ENCODE assay signal across 35 mouse cellular contexts in genomic region chr10:69369321-69369720, GRCm38 (mm10).
"Had no signal": no experiment of that assay in that cellular context is flagged by ENCODE, and none has a peak within 500 bp of the region (broad histone marks: within the 10 kb centered on the region; RNA-seq: fewer than 3 reads in every experiment).

No protein-coding gene starts in this region.

- H3K4me1 ChIP-seq: heart, embryonic 10.5 days; heart, embryonic 12.5 days; heart, embryonic 13.5 days; heart, embryonic 15.5 days; hindbrain, embryonic 10.5 days; hindbrain, embryonic 12.5 days; hindbrain, embryonic 13.5 days; hindbrain, embryonic 15.5 days; intestine, embryonic 15.5 days; kidney, embryonic 15.5 days had no signal

- DNase-seq: heart, postnatal 10 days; heart, postnatal 14 days; heart, postnatal 36 days; heart, postnatal 4 days; kidney, adult 11 months; kidney, adult 18-20 months; kidney, adult 2 months; kidney, adult 8-10 months; kidney, adult 9 months; kidney, postnatal 10 days; kidney, postnatal 14 days; kidney, postnatal 25 days; kidney, postnatal 36 days; kidney, postnatal 4 days; layer of hippocampus, adult 9-11 months; layer of hippocampus, postnatal 36 days had no signal

- H3K4me2 ChIP-seq: heart, embryonic 11.5 days; heart, embryonic 12.5 days; heart, embryonic 13.5 days; heart, embryonic 15.5 days; hindbrain, embryonic 12.5 days; hindbrain, embryonic 13.5 days; hindbrain, embryonic 14.5 days; hindbrain, embryonic 15.5 days; intestine, embryonic 15.5 days; kidney, embryonic 15.5 days had no signal

- H3K9me3 ChIP-seq: heart, embryonic 10.5 days; heart, embryonic 12.5 days; heart, embryonic 13.5 days; heart, embryonic 15.5 days; hindbrain, embryonic 10.5 days; hindbrain, embryonic 12.5 days; hindbrain, embryonic 13.5 days; hindbrain, embryonic 15.5 days; intestine, embryonic 15.5 days; kidney, embryonic 15.5 days had no signal

- H3K4me3 ChIP-seq: heart, embryonic 10.5 days; heart, embryonic 12.5 days; heart, embryonic 13.5 days; heart, embryonic 15.5 days; hindbrain, embryonic 10.5 days; hindbrain, embryonic 12.5 days; hindbrain, embryonic 13.5 days; hindbrain, embryonic 15.5 days; intestine, embryonic 15.5 days; kidney, embryonic 15.5 days; layer of hippocampus, adult 2 months had no signal

- ATAC-seq: hindbrain, embryonic 16.5 days; hindbrain, postnatal 0 days; inflammation-experienced regulatory T-cells, adult 6 months; intestine, embryonic 15.5 days; intestine, embryonic 16.5 days; intestine, postnatal 0 days had no signal

- H3K9ac ChIP-seq: heart, embryonic 12.5 days; heart, embryonic 13.5 days; heart, embryonic 15.5 days; hindbrain, embryonic 12.5 days; hindbrain, embryonic 13.5 days; hindbrain, embryonic 14.5 days; hindbrain, embryonic 15.5 days; intestine, embryonic 15.5 days; kidney, embryonic 15.5 days had no signal

- H3K27me3 ChIP-seq: heart, embryonic 12.5 days; heart, embryonic 13.5 days; heart, embryonic 15.5 days; hindbrain, embryonic 12.5 days; hindbrain, embryonic 13.5 days; hindbrain, embryonic 15.5 days; intestine, embryonic 15.5 days; kidney, embryonic 15.5 days had no signal

- H3K36me3 ChIP-seq: heart, embryonic 10.5 days; heart, embryonic 12.5 days; heart, embryonic 13.5 days; heart, embryonic 15.5 days; hindbrain, embryonic 10.5 days; hindbrain, embryonic 12.5 days; hindbrain, embryonic 13.5 days; hindbrain, embryonic 15.5 days; intestine, embryonic 15.5 days; kidney, embryonic 15.5 days had no signal

- H3K27ac ChIP-seq: heart, embryonic 10.5 days; heart, embryonic 13.5 days; heart, embryonic 15.5 days; hindbrain, embryonic 10.5 days; hindbrain, embryonic 12.5 days; hindbrain, embryonic 13.5 days; hindbrain, embryonic 14.5 days; hindbrain, embryonic 15.5 days; hindbrain, postnatal 0 days; intestine, embryonic 15.5 days; kidney, embryonic 15.5 days; kidney, postnatal 0 days; layer of hippocampus, adult 2 months had no signal
